ENCODE assay signal across 9 mouse cellular contexts in genomic region chr2:33164646-33165045, GRCm38 (mm10). TPM values are rescaled to one million over a fixed set of nuclear protein-coding genes. Genes with fewer than 3 reads are reported as not detected.
DNase-seq lines count a peak whose midpoint lies in the region; ATAC-seq and TF ChIP-seq lines count a peak whose summit lies in the region.
"Had no signal": no experiment of that assay in that cellular context is flagged by ENCODE, and none has a peak within 500 bp of the region (broad histone marks: within the 10 kb centered on the region; RNA-seq: fewer than 3 reads in every experiment).

No protein-coding gene starts in this region.

- no peak for TF ChIP-seq CTCF in gastrocnemius, adult 2 months (IDR thresholded peaks at IDR 0.05)
- no peak for TF ChIP-seq CTCF in kidney, postnatal 0 days (IDR thresholded peaks at IDR 0.05; ENCODE audit: low read depth)

- peak; percentile 64 for DNase-seq in gastrocnemius, adult 2 months
- DNase-seq in gastrocnemius, adult 18-20 months (ENCODE audit: low spot score), result no peak
- no peak for DNase-seq in kidney, postnatal 0 days (ENCODE audit: low spot score)
- DNase-seq in kidney, adult 8-10 months, result no peak
- DNase-seq in brain, adult 2 months (ENCODE audit: low read depth, low spot score), result peak; percentile 87
- peak; percentile 67 to 71 for DNase-seq in cerebellum, postnatal 10 days
- DNase-seq in spleen, adult 18-20 months, result no peak
- no peak for DNase-seq in left cerebral cortex, adult 11 months (ENCODE audit: low spot score)

- no peaks in the 10 kb centered on the region for H3K36me3 ChIP-seq in kidney, postnatal 0 days (ENCODE audit: insufficient read depth, low read length)

- ATAC-seq in kidney, postnatal 0 days (replicated peaks; ENCODE audit: low FRiP score, low read depth), result no peak

- WGBS in kidney, postnatal 0 days, result 51% methylated on average over 3 of the region's 3 CpGs

- no peak overlapping the region for H3K4me3 ChIP-seq in gastrocnemius, adult 2 months
- no peak overlapping the region for H3K4me3 ChIP-seq in kidney, postnatal 0 days (replicated peaks; ENCODE audit: low read depth, low read length)
- H3K4me3 ChIP-seq: forebrain, embryonic 12.5 days had no signal

- no peak overlapping the region for H3K4me2 ChIP-seq in kidney, postnatal 0 days (ENCODE audit: low read length)
- H3K4me2 ChIP-seq: forebrain, embryonic 12.5 days had no signal

- peaks cover 38% of the 10 kb centered on the region for H3K4me1 ChIP-seq in kidney, postnatal 0 days (replicated peaks; ENCODE audit: insufficient read depth, low read length)
- H3K4me1 ChIP-seq: forebrain, embryonic 12.5 days had no signal

- H3K27me3 ChIP-seq in kidney, postnatal 0 days (ENCODE audit: insufficient read depth, low read length), result no peaks in the 10 kb centered on the region

- H3K9me3 ChIP-seq in kidney, postnatal 0 days (replicated peaks; ENCODE audit: low read length), result no peaks in the 10 kb centered on the region
- H3K9me3 ChIP-seq: forebrain, embryonic 12.5 days had no signal

- intact Hi-C loops in gastrocnemius, adult 2 months (cut with DNase I), result loop anchor here (5.0 kb wide), 1 partner anchor 38 kb away; no protein-coding TSS in a partner anchor

- H3K9ac ChIP-seq in kidney, postnatal 0 days (ENCODE audit: low read depth, low read length), result no peak overlapping the region
- H3K9ac ChIP-seq: forebrain, embryonic 12.5 days had no signal

- peak overlapping the region; percentile 74 for H3K27ac ChIP-seq in gastrocnemius, adult 2 months
- H3K27ac ChIP-seq in kidney, postnatal 0 days, result peak overlapping the region; percentile 88
- H3K27ac ChIP-seq: forebrain, embryonic 12.5 days had no signal

RNA-seq across cellular contexts. Expression of gene Garnl3, which starts 33.2 kb away (rescaled TPM):
- total RNA-seq in gastrocnemius, adult 2 months (2021), result under 1 TPM; 0.31 to 0.89 TPM
- total RNA-seq in gastrocnemius, adult 18-20 months (2021), result under 1 TPM; 0.34 to 0.69 TPM
- polyA plus RNA-seq in kidney, postnatal 0 days (2015; fragmentation: Nextera tagmentation; extraction: Ambion mirVana), result 6.6 and 6.9 TPM in 2 replicates

RNA-seq across cellular contexts. Expression of gene Angptl2, which starts 51.2 kb away (rescaled TPM):
- 10 to 100 TPM; 20.6 to 47.1 TPM for total RNA-seq in gastrocnemius, adult 2 months (2021)
- 10 to 100 TPM; 29.6 to 48.6 TPM for total RNA-seq in gastrocnemius, adult 18-20 months (2021)
- 36.9 and 41.1 TPM in 2 replicates for polyA plus RNA-seq in kidney, postnatal 0 days (2015; fragmentation: Nextera tagmentation; extraction: Ambion mirVana)

Comparison
In these comparisons a context has a peak if more than half of its experiments do, and no peak if none do; other contexts are left out.
1. DNase-seq: peak in gastrocnemius, adult 2 months (single experiment), brain, adult 2 months (single experiment) and cerebellum, postnatal 10 days (2 of 2); none in gastrocnemius, adult 18-20 months (single experiment), kidney, postnatal 0 days (single experiment), kidney, adult 8-10 months (0 of 2), spleen, adult 18-20 months (0 of 2) and left cerebral cortex, adult 11 months (single experiment).